Mouse (Mus musculus) lung, adult 2 months (tissue): ENCODE measurements at regions not wholly inside any gene's neighbourhood (a gene's known extent, or its start where the extent isn't known, plus 50 kb on each side); places are given as distances from the start of the nearest gene placed in this dataset.

Source experiments
- CTCF ChIP-seq: fragments of 200-500 bp; IDR thresholded peaks from 2 replicates; pipeline ENCODE4 v1.5.1; 2011; ENCODE audit warnings: mild to moderate bottlenecking, low read length, control low read depth; ENCODE audit not compliant: insufficient read depth
- POLR2A ChIP-seq: fragments of 200-500 bp; IDR thresholded peaks from 2 replicates; pipeline ENCODE4 v1.6.1; 2011; ENCODE audit warnings: low read depth, mild to moderate bottlenecking, control low read depth, low read length, borderline replicate concordance; ENCODE audit errors: extremely low read depth

DNA sequence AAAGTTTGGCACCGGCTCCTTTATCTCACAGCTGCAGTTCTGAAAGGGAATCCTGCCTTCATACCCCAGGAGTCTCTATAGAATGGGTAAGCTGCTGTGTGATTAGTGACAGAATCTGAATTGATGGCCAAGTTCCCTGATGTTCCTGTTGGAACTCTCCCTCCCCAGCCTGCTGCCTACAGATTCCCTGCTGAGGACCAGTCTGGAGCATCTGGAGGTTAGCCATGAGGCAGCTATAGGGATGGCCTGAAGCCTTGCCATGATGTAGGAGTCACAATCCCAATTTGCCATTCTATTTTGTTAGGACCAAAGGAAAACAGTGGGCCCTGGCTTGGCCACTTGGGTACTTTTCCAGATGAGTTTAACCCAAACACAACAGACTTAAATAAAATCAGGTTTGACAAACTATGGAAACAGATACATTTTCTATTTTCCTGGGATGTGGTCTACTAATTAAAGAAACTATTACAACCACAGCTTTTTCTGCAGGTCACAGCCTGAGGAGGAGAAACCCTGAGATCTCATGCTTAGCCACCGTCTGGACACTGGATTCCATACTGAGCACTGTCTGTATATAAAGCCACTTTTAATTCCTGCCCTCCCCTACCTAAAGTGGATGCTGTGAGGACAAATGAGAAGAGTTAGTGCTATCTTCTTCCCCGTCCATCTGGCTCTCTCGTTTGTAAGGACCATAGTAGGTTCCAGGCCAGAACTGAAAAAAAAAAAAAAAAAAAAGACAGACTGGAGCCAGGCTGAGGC is 349.5 kb upstream of the Tbl1xr1 start:
- no peak for TF ChIP-seq CTCF
- no peak for TF ChIP-seq POLR2A
